Mouse (Mus musculus): ENCODE results near the gene Mbtd1.
A peak's percentile ranks its signal among the peaks of the same experiment; 100 is the strongest.
"Not testable (repeated sequence)": the region's sequence is repeated elsewhere in the genome, so short reads cannot be mapped to it uniquely, and the experiment has no call there.

The Mbtd1 gene

GRCm38 (mm10) chr11:93885572-93886410 lies at the start of gene Mbtd1, which contains the start of gene Utp18:
TSS of gene Mbtd1 (plus strand) at chr11:93885852.
TSS of gene Utp18 (minus strand) at chr11:93885766.
- peak; percentile 96 to 99 for DNase-seq (ENCODE audit: low read depth in 1 of 2, low spot score in 2 of 2)

GRCm38 (mm10) chr11:93847342-93847741 lies 38.3 kb upstream of the Mbtd1 start:
- no peak for DNase-seq (ENCODE audit: low read depth in 1 of 2, low spot score in 2 of 2)

DNA sequence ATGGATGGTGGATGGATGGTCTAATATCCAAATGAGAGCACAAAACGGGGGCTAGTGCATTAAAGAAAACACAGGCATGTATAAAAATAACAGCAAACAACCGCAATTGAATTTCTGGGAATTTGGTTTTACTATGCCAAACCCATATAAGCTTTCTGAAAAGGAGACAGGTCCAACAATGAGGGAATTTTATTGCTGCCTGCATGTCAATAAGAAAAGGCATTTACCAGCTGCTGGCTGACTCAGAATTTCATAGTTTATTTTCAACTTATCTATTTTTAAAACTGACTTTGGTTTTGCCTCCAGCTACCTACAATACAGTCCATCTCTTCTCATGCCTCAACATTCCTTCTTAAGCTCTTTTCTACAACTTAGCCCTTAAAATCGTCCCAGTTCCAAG lies 33.1 kb upstream of the Mbtd1 start:
- no peak for DNase-seq (ENCODE audit: low read depth in 1 of 2, low spot score in 2 of 2)

DNA sequence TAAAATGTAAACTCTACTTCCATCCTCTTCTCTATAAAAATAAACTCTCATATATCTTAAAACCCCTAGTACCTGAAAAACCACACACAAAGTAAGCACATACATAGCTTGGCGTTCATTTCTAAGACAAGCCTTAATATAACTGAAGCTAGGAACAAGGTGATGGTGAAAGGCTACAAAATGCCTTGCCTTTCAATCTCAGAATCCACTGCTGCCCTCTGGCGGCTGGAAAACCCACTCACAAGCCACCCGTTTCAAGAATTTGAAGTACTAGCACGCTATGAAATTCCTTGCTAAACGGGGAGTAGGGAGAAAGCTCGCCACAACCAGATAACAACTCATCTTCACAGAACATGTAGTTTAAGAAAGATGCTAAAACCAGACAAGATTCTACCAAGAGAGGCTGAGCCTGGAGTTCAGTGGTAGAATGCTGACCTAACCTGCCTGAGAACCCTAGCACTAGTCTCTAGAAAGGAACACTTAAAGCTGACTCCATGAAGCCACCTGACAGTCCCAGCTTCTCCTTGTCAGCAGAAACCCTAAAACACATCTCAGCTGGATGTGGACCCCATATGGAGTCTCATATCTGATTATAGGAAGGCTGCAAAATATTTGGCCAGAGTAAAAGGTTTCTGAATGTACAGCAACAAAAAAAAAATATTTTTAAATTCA lies 29.2 kb upstream of the Mbtd1 start:
- DNase-seq (ENCODE audit: low read depth in 1 of 2, low spot score in 2 of 2): peak; percentile 8 to 40

DNA sequence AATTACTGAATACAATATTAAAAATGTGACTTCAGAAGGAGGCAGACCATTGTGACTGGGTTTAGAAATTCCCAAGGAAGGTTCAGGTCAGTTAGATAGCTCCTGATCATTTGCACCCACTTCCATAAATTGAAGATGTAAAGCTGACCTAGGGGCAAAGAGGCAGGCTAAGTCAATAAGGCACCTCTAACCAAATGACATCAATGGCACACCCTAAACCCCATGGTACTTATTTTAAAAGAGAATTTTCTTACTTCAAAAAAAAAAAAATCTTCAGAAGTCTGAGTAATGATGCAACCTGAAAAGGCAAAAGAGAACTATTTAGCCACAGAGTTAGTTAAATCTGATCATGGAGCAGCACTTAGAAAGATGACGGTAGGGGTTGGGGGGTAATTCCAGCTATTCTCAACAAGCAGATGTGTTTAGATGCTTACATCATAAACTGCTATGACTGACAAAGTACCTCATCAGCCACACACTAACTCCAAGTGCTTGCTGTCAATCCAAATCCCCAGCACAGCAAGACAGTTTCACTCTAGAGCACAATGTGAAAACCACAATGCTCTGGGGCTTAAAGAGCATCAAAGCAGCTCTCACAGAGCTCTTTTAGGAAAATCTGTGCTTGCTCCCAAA lies 25.0 kb upstream of the Mbtd1 start:
- DNase-seq (ENCODE audit: low read depth in 1 of 2, low spot score in 2 of 2): no peak

GRCm38 (mm10) chr11:93861193-93861592 lies 24.5 kb upstream of the Mbtd1 start:
- peak; percentile 7 to 18 for DNase-seq (ENCODE audit: low read depth in 1 of 2, low spot score in 2 of 2)

- no peak for DNase-seq (ENCODE audit: low read depth in 1 of 2, low spot score in 2 of 2)
These were observed 23.5 kb upstream of the Mbtd1 start for GRCm38 (mm10) chr11:93862045-93862623.

- no peak for DNase-seq (ENCODE audit: low read depth in 1 of 2, low spot score in 2 of 2)
These were observed 23.0 kb upstream of the Mbtd1 start for GRCm38 (mm10) chr11:93862638-93863037.

DNA sequence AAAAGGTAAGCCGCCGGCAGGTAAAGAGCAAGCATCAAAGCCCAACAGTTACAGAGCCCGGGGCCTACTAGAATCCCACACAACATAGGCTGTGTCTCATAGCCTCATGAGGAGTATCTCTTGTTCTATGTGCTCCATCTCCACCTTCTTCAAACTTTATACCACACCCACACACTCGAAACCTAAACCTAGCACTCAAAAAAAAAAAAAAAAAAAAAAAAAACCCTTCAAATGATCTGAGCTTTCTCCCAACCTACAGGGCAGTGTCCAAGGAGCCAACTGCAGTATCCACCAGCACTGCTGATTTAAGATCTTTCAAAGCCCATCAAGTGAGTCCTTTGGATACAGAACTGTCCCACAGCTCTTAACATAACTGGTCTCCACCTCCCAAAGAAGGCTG lies 1.6 kb upstream of the Mbtd1 start:
- no peak for DNase-seq (ENCODE audit: low read depth in 1 of 2, low spot score in 2 of 2)

- DNase-seq (ENCODE audit: low read depth in 1 of 2, low spot score in 2 of 2): peak in 1 of 2 experiments; percentile 43
These were observed 616 bp upstream of the Mbtd1 start for GRCm38 (mm10) chr11:93884901-93885571.

DNA sequence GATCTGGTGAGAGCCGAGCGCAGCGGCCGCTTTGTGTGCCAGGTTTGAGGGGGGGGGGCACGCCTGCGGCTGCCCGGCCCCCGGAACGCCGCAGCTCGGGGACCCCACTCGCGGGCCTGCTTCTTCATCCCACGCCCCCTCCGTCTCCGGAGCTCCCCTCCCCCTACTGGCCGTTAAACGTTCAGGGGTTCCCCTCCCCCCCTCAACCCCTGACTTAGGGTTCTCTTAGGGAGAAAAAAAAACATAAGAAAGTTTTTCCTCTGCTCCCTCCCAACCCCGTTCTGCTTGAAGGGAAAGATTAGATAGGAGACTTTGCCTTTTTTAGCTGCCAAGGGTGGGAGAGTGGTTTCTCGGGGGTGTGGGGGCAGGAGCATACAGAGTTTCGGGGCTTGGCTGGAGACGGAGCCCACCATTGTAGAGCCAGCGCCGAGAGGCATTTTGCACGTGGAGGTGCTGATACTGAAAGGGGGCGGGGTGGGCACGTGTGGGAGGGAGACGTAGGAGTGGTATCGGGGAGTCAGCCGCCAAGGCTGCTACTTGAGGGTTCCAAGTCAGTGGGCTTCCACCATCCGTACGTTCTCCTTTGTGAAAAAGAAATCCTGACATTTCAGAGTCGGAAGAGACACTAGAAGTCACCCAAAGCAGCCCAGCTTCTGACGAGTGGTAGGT lies 893 bp downstream of the Mbtd1 start:
- DNase-seq (ENCODE audit: low read depth in 1 of 2, low spot score in 2 of 2): no peak

DNA sequence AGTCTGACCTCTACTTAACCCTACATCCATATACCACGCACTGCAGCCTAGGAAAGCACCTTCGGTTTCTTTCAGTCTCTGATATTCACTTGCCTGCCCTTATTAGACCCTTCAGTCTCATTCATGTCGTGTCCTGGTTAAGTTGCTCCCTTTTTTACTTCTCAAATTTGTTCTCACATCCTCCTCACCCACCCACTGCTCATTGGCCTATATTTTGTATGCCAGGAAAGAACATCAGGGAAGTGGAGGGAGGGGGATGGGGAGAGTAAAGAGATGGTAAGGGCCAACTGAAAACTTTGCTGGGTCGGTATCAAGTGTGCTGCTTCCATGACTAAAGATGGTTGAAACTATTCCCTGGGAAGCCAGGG lies 1.4 kb downstream of the Mbtd1 start:
- peak; percentile 13 to 40 for DNase-seq (ENCODE audit: low read depth in 1 of 2, low spot score in 2 of 2)

GRCm38 (mm10) chr11:93897732-93898131 lies 12.1 kb downstream of the Mbtd1 start:
- no peak for DNase-seq (ENCODE audit: low read depth in 1 of 2, low spot score in 2 of 2)

- DNase-seq (ENCODE audit: low read depth in 1 of 2, low spot score in 2 of 2): no peak
These were observed 21.2 kb downstream of the Mbtd1 start for GRCm38 (mm10) chr11:93906834-93907233.

- DNase-seq (ENCODE audit: low read depth in 1 of 2, low spot score in 2 of 2): no peak
These were observed 22.2 kb downstream of the Mbtd1 start for GRCm38 (mm10) chr11:93907839-93908238.

DNA sequence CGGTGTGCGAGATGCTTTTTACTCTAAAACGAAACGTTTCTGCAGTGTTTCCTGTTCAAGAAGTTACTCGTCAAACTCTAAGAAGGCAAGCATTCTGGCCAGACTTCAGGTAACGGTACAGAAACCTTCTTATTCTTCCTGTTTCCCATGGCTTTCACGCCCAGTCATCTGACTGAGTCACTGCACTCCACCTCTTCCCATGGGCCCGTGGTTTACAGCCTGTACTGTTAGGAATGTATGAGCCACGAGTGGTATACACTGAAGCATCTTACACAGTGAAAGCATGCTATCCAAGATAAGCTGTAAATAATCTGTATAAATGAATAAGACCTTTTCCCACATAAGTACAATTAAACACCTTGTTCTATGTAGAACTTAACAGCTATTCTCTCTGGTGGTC lies 23.2 kb downstream of the Mbtd1 start:
- no peak for DNase-seq (ENCODE audit: low read depth in 1 of 2, low spot score in 2 of 2)

DNA sequence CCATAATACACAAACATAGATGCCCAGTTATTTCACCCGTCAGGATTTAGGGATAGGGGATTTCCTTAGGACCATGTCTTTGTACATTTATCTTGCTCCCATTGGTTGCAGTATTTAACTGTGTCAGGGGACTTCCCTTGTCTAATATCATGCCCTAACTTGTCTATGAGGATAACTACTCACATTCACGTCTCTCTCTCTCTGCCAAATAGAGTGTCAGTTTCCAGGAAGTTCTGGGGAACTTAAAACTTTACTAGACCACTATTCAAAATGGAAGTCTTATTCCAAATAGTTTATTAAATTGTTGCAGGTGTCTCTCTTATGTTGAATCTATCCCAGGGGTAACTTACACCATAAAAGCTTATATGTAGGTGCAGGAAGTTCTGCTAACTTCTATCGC lies 26.0 kb downstream of the Mbtd1 start:
- no peak for DNase-seq (ENCODE audit: low read depth in 1 of 2, low spot score in 2 of 2)

- DNase-seq (ENCODE audit: low read depth in 1 of 2, low spot score in 2 of 2): not testable (repeated sequence)
These were observed 29.4 kb downstream of the Mbtd1 start for GRCm38 (mm10) chr11:93915019-93915418.

- no peak for DNase-seq (ENCODE audit: low read depth in 1 of 2, low spot score in 2 of 2)
These were observed 43.5 kb downstream of the Mbtd1 start for GRCm38 (mm10) chr11:93929106-93929505.

DNA sequence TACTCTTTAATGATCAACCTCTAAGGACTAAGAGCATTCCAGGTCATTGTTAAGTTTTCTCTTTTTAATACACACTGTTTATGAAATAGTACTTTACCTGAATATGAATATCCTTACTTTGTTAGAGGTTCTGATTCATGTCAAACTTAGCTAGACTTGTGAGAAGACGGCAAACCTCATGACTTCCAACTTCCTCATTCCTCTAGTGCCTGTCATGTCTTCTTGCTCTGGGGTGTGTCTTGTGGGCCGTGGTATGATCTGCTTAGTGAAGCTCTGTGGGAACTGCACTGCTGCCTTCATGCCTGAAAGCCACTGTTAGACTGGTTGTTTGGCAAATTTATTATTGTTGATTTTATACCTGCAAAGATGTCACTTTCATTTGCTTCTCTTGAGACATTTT lies 55.3 kb downstream of the Mbtd1 start:
- DNase-seq (ENCODE audit: low read depth in 1 of 2, low spot score in 2 of 2): no peak

- no peak for DNase-seq (ENCODE audit: low read depth in 1 of 2, low spot score in 2 of 2)
These were observed 59.3 kb downstream of the Mbtd1 start for GRCm38 (mm10) chr11:93944986-93945385.
